Mouse (Mus musculus) macrophage (primary cell): Measurements from ENCODE around the gene Mall. TPM values are rescaled to one million over a fixed set of nuclear protein-coding genes. Genes with fewer than 3 reads are reported as not detected.

Experiments
- H3K27ac ChIP-seq: fragments of 350-480 bp; formaldehyde crosslinking; 2 replicates; pipeline ENCODE4 v1.9.0; 2021
- H3K36me3 ChIP-seq: fragments of 350-480 bp; formaldehyde crosslinking; 2 replicates; pipeline ENCODE4 v1.9.0; 2021; ENCODE audit errors: inconsistent target
- H3K4me3 ChIP-seq: fragments of 350-480 bp; formaldehyde crosslinking; 2 replicates; pipeline ENCODE4 v1.9.0; 2021; ENCODE audit errors: inconsistent target
- H3K79me2 ChIP-seq: fragments of 350-480 bp; formaldehyde crosslinking; 2 replicates; pipeline ENCODE4 v1.9.0; 2021; ENCODE audit errors: inconsistent target
- WGBS: methylation state at CpG from one replicate; pipeline ENCODE4 v1.1.7; 2026; ENCODE audit warnings: inconsistent platforms; ENCODE audit not compliant: missing documents; 5-methylcytosine and 5-hydroxymethylcytosine counted together
- polyA plus RNA-seq: library from polyadenylated mRNA; stranded (reverse); fragments of 250-400 nt; gene quantifications from 3 replicates; pipeline ENCODE4 v1.2.4, GENCODE M21; 2018; ENCODE audit warnings: inconsistent platforms
- total RNA-seq, 78 experiments: library from RNA; depleted of rRNA; stranded (reverse); fragments of 250-400 nt; gene quantifications; 1 replicate in 9 of 78; 2 replicates in 24 of 78; 3 replicates in 43 of 78; 4 replicates in 2 of 78; pipeline ENCODE4 v1.2.4; 2018; ENCODE audit warnings: inconsistent platforms in 56 of 78

Gene Mall
- not detected for total RNA-seq (2018; cell fraction: chromatin; rRNA removed)
- total RNA-seq (2018; cell fraction: cytosol; rRNA removed), result not detected
- not detected for total RNA-seq (2018; cell fraction: nucleus; rRNA removed)
- not detected in 3 replicates for polyA plus RNA-seq

DNA sequence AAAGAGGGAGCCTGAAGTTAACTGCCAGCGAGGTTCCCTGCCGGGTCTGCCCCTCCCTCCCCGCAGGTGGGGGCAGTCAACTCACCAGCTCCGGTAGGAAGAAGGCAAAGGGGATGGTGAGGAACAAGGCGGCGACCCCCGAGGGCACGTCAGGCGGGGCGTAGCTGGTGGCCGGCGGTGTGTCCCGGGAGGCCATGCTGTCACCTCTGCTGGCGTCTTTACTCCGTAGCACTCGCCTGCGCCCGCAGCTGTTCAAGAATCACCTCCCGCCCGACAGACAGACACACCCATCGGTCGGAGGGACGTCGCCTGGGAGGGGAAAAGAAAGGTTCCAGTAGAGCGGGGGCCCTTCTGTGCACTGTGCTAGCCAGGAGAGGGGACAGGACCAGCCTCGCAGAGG is at the start of gene Mall:
TSS of gene Mall (minus strand) at position 262 of the 400 bp plus-strand sequence.
- Histone ChIP-seq H3K36me3 (no peaks in the 10 kb centered on the region), H3K27ac (no peak within 1 kb of the TSS), H3K4me3 (no peak within 1 kb of the TSS), H3K79me2 (no peaks in the 10 kb centered on the region)
- WGBS, result 5% methylated on average over 25 of the region's 26 CpGs

GRCm38 (mm10) chr2:127778451-127778850 is 48.7 kb upstream of the Mall start:
- Histone ChIP-seq H3K4me3 (no peak overlapping the region), H3K36me3 (no peaks in the 10 kb centered on the region), H3K27ac (no peak overlapping the region), H3K79me2 (no peaks in the 10 kb centered on the region)
- 90% methylated on average over 5 of the region's 5 CpGs for WGBS

DNA sequence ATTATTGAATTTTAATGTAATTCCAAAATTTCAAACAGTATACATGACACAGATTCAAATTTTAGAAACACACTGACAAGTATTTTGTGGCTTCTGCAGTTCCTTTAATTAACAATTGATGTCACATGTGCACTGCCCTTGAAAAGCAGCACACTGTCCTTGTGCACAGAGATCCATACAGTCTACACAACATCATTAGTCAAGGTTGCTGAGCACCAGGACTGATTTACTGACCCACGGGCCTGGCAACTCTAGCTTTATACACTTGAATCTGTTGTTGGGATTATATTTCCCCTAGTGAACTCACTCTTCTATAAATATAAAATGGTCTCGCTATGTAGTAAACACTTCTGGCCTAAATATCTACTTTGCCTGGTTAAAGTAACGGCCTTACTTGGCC is 45.3 kb upstream of the Mall start:
- 90% methylated on average over 3 of the region's 3 CpGs for WGBS
- H3K27ac ChIP-seq, result no peak overlapping the region
- H3K4me3 ChIP-seq, result no peak overlapping the region

DNA sequence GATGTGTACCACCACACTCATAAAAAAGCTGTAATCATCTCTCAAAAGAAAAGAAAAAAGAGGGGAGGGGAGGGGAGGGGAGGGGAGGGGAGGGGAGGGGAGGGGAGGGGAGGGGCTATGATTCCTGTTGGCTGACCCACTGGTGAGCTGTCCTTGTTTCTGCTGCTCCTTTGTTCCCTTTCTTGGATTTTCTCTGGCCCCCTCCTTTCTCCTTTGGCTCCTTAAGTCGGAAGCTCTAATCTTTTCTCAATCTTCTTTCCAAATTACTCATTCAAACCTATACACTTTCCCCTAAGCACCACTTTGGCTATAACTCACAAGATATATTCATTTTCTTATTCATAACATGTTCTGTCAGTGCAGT is 44.8 kb upstream of the Mall start:
- Histone ChIP-seq H3K27ac (no peak overlapping the region), H3K79me2 (no peaks in the 10 kb centered on the region), H3K36me3 (no peaks in the 10 kb centered on the region), H3K4me3 (no peak overlapping the region)
- 100% methylated on average over 1 of the region's 1 CpGs for WGBS

More for the DNA sequence above, 45.3 kb upstream of the Mall start:
- no peaks in the 10 kb centered on the region for H3K79me2 ChIP-seq
- H3K36me3 ChIP-seq, result no peaks in the 10 kb centered on the region

GRCm38 (mm10) chr2:127773938-127774577 is 44.3 kb upstream of the Mall start:
- H3K79me2 ChIP-seq, result no peaks in the 10 kb centered on the region
- no peak overlapping the region for H3K27ac ChIP-seq
- no peak overlapping the region for H3K4me3 ChIP-seq
- H3K36me3 ChIP-seq, result no peaks in the 10 kb centered on the region
- 85% methylated on average over 13 of the region's 15 CpGs for WGBS

- 85% methylated on average over 5 of the region's 5 CpGs for WGBS
Measured at GRCm38 (mm10) chr2:127761587-127761986, 31.9 kb upstream of the Mall start.

DNA sequence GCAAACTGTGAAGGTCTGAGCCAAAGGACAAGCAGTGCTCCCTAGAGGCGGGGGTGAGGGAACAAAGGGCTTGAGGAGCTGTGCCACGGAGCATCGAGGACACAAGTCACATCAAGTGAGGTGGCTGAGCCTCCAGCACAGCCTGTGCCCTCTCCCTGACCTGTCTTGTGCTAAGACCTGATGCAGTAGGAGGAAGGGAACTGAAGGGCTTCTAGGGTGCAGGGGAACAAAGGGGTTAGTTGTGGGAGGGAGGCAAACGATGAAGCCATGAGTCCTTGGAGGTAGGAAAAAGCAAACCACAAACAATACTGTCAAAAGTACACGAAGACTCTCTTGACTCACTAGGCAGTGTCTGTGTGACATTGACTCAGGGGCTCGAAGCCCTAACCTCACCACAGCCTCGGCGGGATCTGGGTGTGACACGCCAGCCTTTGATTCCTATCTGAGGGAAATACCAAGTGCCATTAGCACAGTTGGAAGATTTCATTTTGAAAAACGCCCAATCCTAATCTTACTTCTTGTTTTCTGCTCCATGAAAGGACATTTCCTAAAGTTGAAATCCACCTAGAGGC is 30.8 kb upstream of the Mall start:
- WGBS, result 82% methylated on average over 10 of the region's 10 CpGs
- Histone ChIP-seq H3K79me2 (no peaks in the 10 kb centered on the region), H3K36me3 (no peaks in the 10 kb centered on the region), H3K27ac (no peak overlapping the region), H3K4me3 (no peak overlapping the region)

More at GRCm38 (mm10) chr2:127761587-127761986, 31.9 kb upstream of the Mall start:
- no peak overlapping the region for H3K27ac ChIP-seq
- no peaks in the 10 kb centered on the region for H3K36me3 ChIP-seq
- H3K79me2 ChIP-seq, result no peaks in the 10 kb centered on the region
- H3K4me3 ChIP-seq, result no peak overlapping the region

- 84% methylated on average over 6 of the region's 6 CpGs for WGBS
- H3K79me2 ChIP-seq, result no peaks in the 10 kb centered on the region
- H3K4me3 ChIP-seq, result no peak overlapping the region
- H3K27ac ChIP-seq, result no peak overlapping the region
- H3K36me3 ChIP-seq, result no peaks in the 10 kb centered on the region
Measured at GRCm38 (mm10) chr2:127760014-127760413, 30.3 kb upstream of the Mall start.

GRCm38 (mm10) chr2:127759157-127759880 is 29.6 kb upstream of the Mall start:
- Histone ChIP-seq H3K4me3 (no peak overlapping the region), H3K27ac (no peak overlapping the region), H3K36me3 (no peaks in the 10 kb centered on the region), H3K79me2 (no peaks in the 10 kb centered on the region)
- 90% methylated on average over 5 of the region's 5 CpGs for WGBS

DNA sequence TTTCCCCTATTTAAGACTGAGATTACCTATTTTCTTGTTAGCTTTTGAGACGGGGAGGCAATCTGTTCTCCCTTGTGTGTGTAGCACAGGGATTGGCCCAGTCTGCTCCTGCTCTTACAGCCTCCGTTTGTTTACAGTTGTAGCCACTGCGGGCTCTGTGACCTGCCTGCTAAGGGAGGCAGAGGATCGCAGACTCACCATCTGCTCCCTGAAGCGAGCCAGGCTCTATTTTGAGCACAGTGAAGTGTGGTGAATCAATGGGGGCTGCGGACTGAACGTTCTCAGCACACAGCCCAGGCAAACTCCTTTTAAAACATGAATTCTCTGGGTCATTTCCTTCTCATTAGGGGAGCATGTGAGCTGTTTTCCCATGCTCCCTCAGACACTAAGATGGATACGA is 27.4 kb upstream of the Mall start:
- H3K4me3 ChIP-seq, result no peak overlapping the region
- 88% methylated on average over 8 of the region's 8 CpGs for WGBS
- no peak overlapping the region for H3K27ac ChIP-seq
- no peaks in the 10 kb centered on the region for H3K79me2 ChIP-seq
- no peaks in the 10 kb centered on the region for H3K36me3 ChIP-seq

GRCm38 (mm10) chr2:127754113-127754512 is 24.4 kb upstream of the Mall start:
- no peaks in the 10 kb centered on the region for H3K79me2 ChIP-seq
- no peak overlapping the region for H3K27ac ChIP-seq
- H3K36me3 ChIP-seq, result no peaks in the 10 kb centered on the region
- H3K4me3 ChIP-seq, result no peak overlapping the region
- WGBS, result 94% methylated on average over 4 of the region's 4 CpGs

DNA sequence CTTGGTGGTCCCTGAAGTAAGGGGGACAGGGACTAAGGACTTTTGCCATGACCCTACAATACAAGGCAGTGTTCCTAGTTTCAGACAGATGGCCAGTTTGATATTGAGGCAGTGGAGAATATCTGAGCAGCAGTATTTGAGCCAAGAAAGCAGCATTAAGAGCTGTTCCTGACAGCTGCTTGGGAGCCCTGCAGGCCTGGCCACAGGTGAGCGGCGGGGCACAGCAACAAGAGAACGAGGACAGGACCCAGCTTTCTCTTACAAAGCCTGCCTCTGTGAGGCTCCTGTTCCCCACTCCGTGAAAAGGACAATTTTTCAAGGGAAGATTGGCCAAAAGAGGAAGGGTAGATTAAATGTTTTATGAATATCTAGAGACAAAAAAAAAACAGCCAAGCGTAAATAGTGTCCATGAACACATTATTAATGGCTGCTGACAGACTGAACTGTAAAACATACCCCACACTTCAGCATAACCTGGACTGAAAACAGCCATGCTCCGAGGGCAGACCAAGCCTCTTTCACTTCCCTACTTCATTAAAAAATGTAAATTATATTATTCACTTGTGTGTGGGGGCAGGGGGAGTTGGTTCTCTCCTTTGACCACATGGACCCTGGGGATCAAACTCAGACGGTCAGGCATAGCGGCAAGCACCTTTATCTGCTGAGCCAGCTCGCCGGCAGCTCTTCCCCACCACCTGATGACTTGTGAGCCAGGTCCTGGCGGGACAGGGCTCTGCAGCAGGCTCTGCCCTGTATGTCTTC is 22.3 kb upstream of the Mall start:
- Histone ChIP-seq H3K79me2 (no peaks in the 10 kb centered on the region), H3K4me3 (no peak overlapping the region), H3K27ac (no peak overlapping the region), H3K36me3 (no peaks in the 10 kb centered on the region)
- WGBS, result 87% methylated on average over 10 of the region's 11 CpGs

GRCm38 (mm10) chr2:127749376-127749775 is 19.6 kb upstream of the Mall start:
- 38% methylated on average over 1 of the region's 1 CpGs for WGBS
- Histone ChIP-seq H3K27ac (no peak overlapping the region), H3K4me3 (no peak overlapping the region), H3K36me3 (no peaks in the 10 kb centered on the region), H3K79me2 (no peaks in the 10 kb centered on the region)

- Histone ChIP-seq H3K27ac (no peak overlapping the region), H3K4me3 (no peak overlapping the region), H3K79me2 (no peaks in the 10 kb centered on the region), H3K36me3 (no peaks in the 10 kb centered on the region)
- WGBS, result 80% methylated on average over 7 of the region's 7 CpGs
Measured at GRCm38 (mm10) chr2:127748316-127748715, 18.6 kb upstream of the Mall start.
